Mouse (Mus musculus) left cerebral cortex, postnatal 4 days (tissue): ENCODE measurements around the gene Atp5f1. TPM values are rescaled to one million over a fixed set of nuclear protein-coding genes. Genes with fewer than 3 reads are reported as not detected.
"Not testable (repeated sequence)": the region's sequence is repeated elsewhere in the genome, so short reads cannot be mapped to it uniquely, and the experiment has no call there.

Experiments
- DNase-seq: peaks from one replicate; pipeline ENCODE4 v3.0.0-alpha.2; 2022
- intact Hi-C: fragments of 180-260 bp; cut with DNase I; formaldehyde crosslinking; loops from one replicate; pipeline ENCODE4 v1.15.1; 2025
- total RNA-seq, 2 experiments: library from RNA; stranded (reverse); gene quantifications; 2 replicates each; pipeline ENCODE4 v1.2.3; 2021

Gene Atp5f1
- 100 to 1,000 TPM; 255 TPM for total RNA-seq

DNA sequence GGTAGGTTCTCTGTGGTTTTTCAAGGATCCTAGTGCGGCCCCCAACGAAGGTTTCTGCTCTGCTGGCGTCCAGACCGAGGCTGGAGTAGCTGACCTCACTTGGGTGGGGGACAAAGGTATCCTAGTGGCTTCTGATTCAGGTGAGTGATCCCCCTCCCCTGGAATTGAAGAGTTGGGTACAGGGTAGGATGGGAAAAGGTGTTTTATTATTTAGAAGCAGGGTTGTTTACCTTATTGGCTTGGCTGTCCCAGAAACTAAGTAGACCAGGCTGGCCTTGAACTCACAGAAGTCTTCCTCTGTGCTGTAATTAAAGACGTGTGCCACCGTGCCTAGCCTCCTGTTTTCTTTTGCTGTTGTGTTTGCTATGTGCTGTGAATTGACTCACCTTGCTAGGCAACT is at the start of gene Atp5f1:
Gene Atp5f1, minus strand, starts transcription at position 101 of the 400 bp plus-strand sequence.
- intact Hi-C loops: no loop called here
- no peak for DNase-seq

DNA sequence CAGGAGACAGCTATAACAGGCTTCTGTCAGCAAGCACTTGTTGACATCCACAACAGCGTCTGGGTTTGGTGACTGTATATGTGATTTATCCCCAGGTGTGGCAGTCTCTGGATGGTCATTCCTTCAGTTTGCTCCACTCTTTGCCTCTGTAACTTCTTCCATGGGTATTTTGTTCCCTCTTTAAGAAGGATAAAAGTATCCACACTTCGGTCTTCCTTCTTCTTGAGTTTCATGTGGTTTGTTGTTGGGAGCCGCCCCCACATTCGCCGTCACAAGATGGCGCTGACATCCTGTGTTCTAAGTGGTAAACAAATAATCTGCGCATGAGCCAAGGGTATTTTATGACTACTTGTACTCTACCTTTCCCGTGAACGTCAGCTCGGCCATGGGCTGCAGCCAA is 43.5 kb upstream of the Atp5f1 start:
- intact Hi-C loops, DNase-seq: not testable (repeated sequence)

DNA sequence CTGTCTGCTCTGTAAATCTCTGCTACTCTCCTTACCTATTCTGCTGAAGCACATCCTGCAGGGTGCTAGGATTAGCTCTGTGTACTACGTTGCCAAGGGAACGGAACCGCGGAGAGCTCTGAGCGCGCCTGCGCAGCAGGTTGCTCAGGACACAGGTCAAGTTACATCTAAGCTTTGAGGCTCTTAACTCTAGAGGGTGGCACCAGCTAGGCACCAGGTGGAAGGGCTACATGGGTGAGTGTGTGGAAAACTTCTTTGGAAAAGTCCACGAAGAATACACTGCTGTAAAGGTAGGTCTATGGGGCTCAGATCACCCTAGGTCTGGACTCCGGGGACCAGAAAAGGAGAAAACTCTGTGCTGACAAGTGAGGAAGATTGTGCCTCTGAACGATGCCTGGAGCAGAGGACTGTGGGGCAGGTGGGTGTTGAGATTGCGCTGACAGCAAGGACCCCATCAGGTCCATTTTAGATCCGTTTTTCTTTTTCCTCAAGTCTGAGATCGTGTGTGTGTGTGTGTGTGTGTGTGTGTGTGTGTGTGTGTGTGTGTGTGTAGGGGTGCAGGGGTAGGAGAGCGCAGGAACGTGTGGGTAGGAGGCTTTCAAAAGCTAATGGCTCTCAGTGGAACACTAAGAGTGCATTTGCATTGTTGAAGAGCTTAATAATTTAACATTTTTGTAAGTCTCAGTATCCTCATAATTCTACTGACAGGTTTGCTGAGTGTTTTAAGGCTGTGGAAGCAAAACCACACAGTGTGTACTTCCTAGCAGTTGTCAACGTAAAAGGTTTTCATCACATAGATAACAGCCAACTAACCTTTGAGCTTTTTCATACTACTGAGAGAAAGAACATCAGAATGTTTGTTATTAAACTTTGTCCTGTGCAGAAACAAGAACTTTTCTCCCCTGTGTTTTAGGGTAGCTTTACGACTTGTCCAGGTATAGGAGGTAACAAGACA is 41.8 kb upstream of the Atp5f1 start:
- DNase-seq: no peak
- intact Hi-C loops: no loop called here

DNA sequence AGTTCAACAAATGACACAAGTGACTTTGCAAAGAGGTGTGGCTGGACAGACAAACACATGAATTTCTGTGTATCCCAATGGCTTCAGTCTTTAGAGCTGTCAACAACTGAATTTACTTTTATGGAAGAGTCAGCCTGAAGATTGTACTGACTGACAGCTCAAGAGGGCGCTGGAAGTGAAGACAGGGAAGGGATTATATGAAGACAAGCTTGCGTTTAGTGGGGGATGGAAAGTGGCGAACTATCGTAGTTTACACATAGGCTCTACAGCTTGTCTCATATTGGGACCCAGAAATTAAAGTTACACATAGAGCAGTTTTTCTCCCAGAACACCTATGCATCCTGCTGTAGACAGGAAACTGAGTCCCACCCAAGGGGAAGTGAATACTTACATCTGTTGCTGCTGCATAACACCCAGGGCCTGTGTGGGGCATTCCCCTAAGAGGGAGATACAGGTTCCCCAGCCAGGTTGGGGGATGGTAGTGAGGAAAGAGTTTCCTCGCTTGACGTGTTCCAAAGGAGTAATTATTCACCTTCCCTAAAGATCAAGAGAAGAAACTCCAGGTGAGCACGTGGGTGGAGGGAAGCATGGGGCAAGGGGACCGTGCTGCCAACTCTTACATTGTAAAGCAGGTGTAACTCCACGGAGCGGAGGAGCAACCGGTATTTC is 40.9 kb upstream of the Atp5f1 start:
- intact Hi-C loops: no loop called here

DNA sequence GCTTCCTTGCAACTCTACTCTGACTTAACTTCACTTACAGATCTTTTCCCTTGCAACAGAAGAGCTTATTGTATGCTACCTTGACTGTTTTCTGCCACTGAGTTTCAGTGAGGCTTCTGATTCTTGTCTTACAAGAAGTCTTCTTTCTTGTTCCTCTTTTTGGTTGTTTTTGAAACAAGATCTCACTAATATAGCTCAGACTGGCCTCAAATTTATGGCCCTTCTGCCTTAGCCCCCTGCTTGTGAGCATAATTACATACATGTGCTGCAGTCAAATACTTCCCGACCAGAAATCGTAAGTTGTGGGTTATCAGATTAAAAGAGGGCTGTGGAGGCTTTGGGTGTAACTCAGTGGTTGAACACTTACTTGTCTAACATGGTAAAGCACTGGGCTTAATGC is 34.8 kb upstream of the Atp5f1 start:
- intact Hi-C loops: no loop called here

More for the DNA sequence above, 40.9 kb upstream of the Atp5f1 start:
- DNase-seq: no peak

DNA sequence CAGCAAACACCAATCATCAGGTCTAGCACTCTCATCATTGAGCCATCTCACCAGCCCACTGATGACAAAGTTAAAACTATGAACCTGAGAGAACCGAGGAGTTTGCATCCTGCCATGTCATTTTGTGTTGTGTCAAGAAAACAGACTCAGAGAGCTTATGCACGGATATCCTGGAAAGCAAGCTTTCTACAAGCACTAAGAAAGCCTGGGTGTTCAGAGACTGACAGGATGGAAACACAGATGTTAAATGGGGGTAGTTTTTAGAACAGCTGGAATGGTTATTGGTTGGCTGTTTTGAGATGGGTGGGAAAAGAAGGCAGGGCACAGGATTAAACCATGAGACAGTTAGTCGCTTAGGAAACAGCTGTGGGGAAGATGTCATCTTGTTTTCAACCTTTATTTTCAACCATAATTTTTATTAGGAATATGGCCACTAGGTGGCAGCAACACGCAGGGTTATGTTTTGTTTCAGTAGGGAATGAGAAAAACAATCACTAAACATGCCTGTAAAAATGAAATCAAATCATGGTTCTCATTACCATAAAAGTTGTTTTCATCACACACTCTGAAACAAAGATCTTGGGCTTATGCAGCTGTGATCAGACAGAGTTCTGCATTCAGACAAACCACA is 31.9 kb upstream of the Atp5f1 start:
- peak; percentile 36 for DNase-seq
- intact Hi-C loops: loop anchor here (2.0 kb wide), 1 partner anchor 457 kb away; no protein-coding TSS in a partner anchor

More for the DNA sequence above, 34.8 kb upstream of the Atp5f1 start:
- no peak for DNase-seq

DNA sequence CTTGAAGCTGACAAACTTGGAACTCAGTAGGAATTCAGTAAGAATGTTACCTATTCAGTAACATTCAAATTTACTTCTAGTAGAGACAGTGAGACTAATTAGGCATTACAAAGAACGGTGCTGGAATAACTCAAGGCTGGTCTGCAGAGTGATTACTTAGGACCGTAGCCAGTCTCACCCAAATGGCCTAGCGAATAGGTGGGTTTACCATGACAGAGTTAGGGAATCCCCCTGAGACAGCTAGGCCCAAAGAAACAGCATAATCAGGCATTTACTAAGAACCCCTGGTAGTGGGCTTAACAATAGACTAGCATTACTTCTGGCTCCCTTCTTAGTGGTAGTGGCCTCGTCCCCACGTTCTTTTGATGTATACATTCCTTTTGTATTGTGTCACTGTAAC is 29.7 kb upstream of the Atp5f1 start:
- intact Hi-C loops: loop anchor here (2.0 kb wide), 1 partner anchor 459 kb away; no protein-coding TSS in a partner anchor

DNA sequence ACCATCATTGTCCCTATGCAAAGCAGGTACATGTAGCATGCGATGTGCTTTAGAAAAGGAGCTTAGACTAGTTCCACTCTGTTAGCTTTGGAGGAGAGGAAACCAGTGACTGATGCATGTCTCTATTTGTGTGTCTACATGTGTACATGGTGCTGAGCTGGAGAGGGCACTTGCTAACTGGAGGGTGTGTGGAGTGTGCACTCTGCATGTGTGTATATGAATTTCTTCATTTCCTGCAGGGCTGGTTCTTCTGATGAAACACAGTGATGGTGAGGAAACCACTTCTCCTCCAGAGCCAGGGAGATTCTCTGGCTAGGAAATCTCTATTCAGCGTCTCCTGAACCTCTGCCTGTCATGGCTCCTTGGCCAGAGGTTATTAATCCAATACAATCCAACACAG is 14.3 kb upstream of the Atp5f1 start:
- DNase-seq: no peak
- intact Hi-C loops: no loop called here

More for the DNA sequence above, 29.7 kb upstream of the Atp5f1 start:
- not testable (repeated sequence) for DNase-seq

DNA sequence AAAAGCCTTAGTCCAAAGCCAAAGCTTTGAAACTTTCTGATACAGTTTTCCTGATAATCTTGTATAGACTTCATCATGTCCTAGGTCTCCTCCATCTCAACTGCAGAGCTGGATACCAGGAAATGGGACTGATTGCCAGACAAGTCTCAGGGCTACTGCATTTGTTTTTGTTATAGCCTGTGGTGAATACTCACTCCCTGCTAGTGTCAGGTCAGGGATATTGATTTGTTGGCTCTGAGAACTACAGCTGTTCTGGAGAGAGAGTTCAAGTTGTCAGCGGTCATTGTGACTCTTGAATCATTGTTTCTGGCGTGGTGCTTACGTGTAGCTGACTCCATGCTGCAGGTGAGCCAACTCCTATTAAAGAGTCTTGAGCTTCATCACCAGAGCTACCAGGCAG is 13.5 kb upstream of the Atp5f1 start, which contains the start of gene Ovgp1:
Gene Ovgp1, plus strand, starts transcription at position 301 of the 400 bp plus-strand sequence.
- intact Hi-C loops: no loop called here
- no peak for DNase-seq

DNA sequence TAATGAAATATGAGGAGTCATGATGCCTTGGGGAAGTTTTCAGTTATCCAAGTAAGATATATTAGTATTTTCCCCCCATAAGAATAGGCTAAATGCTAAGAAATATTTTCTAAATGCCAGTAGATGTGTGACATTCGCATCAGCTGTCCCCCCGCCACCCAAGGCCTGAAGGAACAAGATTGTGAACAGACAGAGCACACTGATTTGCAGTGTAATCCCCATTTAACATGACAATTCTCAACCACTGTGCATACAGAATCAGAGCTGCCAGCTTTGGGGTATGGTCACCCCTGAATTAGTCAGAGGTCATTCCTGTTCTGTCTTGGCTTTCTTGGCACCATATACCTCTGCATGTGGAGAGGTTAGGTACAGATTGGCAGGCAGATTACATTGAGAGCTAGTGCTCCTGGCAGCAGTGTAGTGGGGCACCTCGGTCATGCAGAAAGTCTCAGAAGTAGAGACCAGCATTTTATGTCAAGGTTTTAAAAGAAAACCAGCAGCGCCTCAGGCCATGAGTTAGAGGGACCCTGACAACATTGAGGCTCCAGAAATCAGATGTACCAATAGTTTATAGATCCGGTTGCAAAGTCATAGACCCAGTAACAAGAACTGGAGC is 12.0 kb upstream of the Atp5f1 start:
- intact Hi-C loops: no loop called here
- no peak for DNase-seq

DNA sequence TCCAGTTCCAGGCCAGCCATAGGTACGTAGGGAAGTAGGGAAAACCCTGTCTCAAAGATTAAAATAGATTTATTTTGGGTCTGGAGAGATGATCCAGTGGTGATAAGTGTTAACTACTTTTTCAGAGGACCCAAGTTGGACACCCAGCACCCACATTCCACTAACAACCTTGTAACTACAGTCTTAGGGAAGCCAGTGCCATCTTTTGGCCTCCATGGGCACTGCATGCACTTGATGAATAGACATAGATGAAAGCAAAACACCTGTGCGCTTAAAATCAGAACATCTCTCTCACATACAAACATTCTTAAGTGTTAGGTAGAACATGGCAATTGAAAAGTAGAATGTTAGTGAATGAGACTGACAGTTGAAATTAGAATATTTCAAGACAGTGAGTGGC is 801 bp upstream of the Atp5f1 start:
- DNase-seq: no peak
- intact Hi-C loops: no loop called here

DNA sequence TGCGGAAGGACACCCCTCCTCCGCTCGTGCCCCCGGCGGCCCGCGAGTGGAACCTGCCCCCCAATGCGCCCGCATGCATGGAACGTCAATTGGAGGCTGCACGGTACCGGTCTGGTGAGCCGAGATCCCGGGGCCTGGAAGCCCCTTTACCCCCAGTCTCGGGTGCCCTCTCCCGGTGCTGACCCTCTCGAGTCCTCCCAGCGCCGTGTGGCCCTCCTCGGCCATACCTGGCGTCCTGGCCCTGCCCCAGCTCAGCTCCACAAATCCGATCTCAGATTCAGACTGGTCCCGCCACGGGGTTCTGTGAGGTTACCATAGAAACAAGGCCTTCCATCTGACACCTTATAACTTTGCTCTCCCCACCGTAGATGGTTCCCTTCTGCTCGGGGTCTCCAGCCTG is 314 bp downstream of the Atp5f1 start:
- peak; percentile 62 for DNase-seq

DNA sequence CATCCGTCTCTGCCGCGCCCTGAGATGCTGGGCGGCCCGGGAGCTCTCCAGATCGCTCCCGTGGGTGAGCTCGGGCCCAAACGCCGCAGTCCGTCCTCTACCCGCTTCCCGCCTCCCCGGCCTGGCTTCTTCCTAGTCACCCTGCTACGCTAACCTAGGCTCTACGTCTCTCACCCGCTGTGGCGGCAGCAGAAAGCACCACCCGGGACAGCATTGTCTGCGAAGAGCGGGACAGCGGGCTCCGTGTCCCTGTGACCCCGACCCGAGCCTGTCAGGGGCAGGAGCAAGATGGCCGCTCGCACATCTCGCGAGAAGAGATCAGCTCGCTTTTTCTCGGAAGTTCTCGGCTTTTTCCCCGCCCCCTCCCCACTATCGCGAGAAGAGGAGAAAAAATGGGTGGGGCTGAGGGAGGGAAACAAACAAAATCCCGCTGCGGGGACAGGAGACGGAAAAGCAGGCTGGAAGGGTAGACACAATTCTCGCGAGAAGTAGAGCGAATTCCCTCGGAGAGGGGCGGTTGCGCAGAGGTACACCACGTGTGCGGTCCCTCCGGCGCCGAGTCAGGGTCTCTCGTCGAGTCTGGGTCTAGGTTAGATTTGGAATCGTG is 822 bp downstream of the Atp5f1 start, which contains the start of gene Wdr77:
Gene Wdr77, plus strand, starts transcription at position 396 of the 607 bp plus-strand sequence.
- peak; percentile 97 for DNase-seq
- intact Hi-C loops: no loop called here

More for the DNA sequence above, 314 bp downstream of the Atp5f1 start:
- intact Hi-C loops: no loop called here

DNA sequence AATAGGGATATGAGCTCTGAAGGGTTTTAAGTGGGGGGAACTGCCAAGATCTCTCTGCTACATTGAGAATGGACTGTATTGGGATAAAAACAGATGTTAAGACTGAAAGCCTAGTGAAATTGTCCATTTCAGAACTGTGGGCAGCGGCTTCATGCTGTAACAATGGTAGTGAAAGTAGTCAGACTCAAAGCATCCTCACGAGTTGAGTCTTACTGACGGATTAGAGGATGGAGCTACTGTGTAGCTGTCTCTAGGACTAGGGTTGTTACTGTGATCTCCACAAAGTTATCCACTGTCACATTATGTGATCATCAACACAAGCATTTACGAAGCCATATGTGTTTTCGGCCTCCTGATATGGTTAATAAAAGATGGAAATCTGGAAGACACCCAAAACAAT is 1.7 kb downstream of the Atp5f1 start:
- DNase-seq: no peak
- intact Hi-C loops: no loop called here

DNA sequence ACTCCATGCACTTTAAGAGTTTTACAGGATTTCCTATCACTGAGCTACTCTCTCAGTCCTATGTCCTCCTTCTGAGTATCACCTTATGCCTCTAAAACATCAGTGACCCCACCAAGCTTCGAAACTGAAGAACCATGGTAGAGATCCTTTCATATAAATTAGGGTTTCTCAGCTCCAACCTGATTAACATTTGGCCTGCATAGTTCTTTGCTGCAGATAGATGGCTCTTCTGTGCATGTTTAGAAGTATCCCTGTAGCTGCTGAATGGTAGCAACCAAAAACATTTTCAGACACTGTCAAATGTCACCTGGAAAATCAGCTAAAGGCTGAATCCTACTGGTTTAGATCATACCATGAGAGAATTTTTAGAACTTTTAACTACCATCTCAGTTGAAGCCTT is 2.7 kb downstream of the Atp5f1 start:
- no peak for DNase-seq
- intact Hi-C loops: no loop called here

DNA sequence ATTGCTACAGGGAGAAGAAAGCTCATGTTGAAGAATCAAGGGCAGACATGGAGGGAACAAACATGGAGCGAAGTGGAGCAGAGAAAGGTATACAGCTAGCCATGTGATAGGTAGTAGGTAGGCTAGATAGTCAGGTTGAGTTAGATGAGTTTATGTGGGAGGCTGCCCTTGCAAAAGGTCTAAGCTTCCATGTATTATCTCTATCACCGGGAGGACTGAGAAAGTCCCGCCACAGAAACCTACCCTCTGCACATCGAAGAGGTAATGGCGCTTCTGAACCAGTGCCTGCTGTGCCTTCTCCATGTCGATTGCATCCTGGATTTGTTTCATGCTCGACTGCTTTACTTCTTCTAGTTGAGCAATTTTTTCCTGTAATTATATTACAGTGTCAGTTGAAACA is 8.6 kb downstream of the Atp5f1 start:
- intact Hi-C loops: no loop called here
- no peak for DNase-seq

DNA sequence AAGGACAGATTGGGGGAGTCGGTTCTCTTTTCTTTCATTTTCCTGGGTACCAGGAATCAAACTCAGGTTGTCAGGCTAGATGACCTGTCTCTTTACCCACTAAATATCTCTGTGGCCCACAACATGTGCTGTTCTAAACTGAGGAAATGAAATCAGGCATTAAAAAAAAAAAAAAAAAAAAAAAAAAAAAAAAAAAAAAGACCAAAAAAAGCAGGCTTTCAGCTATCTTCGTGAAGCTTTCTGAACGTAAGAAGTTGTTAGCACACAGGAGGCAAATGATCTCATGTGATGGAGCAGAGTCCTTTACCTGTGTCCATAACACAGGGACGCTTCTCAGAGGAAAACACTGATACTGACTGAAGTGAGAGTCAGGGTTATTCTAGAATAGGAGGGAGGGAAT is 23.8 kb downstream of the Atp5f1 start:
- DNase-seq: no peak
- intact Hi-C loops: no loop called here

DNA sequence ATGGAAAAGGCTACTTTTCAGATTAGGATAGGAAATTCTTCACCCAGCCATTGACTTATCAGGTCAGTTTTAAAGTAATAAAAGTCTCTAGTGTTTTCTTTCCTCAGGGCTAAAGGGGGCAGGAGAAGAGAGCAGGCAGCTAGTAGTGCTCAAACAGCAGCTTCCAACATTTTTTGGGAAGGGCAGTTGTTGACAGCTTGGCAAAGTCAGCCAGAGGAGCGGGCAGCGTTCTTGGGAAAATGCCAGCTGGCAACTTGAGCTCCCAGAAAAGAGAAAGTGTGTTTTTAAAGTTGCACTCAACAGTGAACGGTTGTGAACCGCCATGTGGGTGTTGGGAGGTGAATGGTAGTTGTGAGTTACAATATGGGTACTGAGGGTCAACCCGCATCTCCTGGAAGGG is 24.9 kb downstream of the Atp5f1 start:
- DNase-seq: peak; percentile 29
- intact Hi-C loops: no loop called here

DNA sequence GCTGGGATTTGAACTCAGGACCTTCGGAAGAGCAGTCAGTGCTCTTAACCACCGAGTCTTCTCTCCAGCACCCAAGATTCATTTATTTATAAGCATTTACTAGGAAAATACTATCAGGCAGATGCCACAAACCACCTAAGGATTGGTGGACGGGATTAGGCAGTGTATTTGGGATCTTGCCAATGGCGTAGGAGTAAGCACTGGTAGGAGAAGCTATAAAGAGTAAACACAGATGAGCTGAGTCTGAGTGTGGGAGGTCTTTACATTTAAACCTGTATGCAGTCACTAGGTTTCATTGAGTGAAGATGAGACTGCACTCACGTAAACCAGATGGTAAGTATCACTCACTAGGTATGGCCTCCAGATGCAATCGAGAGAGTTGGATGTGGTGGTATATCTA is 26.0 kb downstream of the Atp5f1 start:
- DNase-seq: no peak
- intact Hi-C loops: no loop called here
